Mouse (Mus musculus): ENCODE data around the gene Padi1.
A peak's percentile ranks its signal among the peaks of the same experiment; 100 is the strongest.

Padi1 gene

GRCm38 (mm10) chr4:140815496-140815895 lies 30.1 kb downstream of the Padi1 start:
- no peak for DNase-seq

GRCm38 (mm10) chr4:140814241-140815225 lies 31.0 kb downstream of the Padi1 start:
- DNase-seq: peak; percentile 21 to 34

GRCm38 (mm10) chr4:140813358-140814185 lies 32.0 kb downstream of the Padi1 start:
- no peak for DNase-seq

GRCm38 (mm10) chr4:140812609-140813008 lies 33.0 kb downstream of the Padi1 start:
- peak; percentile 69 to 81 for DNase-seq

- no peak for DNase-seq
Observed at GRCm38 (mm10) chr4:140812191-140812590, 33.4 kb downstream of the Padi1 start.

- DNase-seq: no peak
Observed at GRCm38 (mm10) chr4:140810458-140811260, 34.9 kb downstream of the Padi1 start, which contains the start of gene Padi3. Gene Padi3 (minus strand): TSS chr4:140810648.

- no peak for DNase-seq
Observed at GRCm38 (mm10) chr4:140809118-140809517, 36.5 kb downstream of the Padi1 start.

- DNase-seq: no peak
Observed at GRCm38 (mm10) chr4:140804601-140805000, 41.0 kb downstream of the Padi1 start.

GRCm38 (mm10) chr4:140801364-140801763 lies 44.2 kb downstream of the Padi1 start:
- DNase-seq: no peak

GRCm38 (mm10) chr4:140796786-140797185 lies 48.8 kb downstream of the Padi1 start:
- DNase-seq: no peak

- DNase-seq: no peak
Observed at GRCm38 (mm10) chr4:140794678-140795077, 50.9 kb downstream of the Padi1 start.

- DNase-seq: no peak
Observed at GRCm38 (mm10) chr4:140793795-140794194, 51.8 kb downstream of the Padi1 start.

- no peak for DNase-seq
Observed at GRCm38 (mm10) chr4:140792584-140792983, 53.0 kb downstream of the Padi1 start.

- no peak for DNase-seq
Observed at GRCm38 (mm10) chr4:140791071-140791470, 54.5 kb downstream of the Padi1 start.

GRCm38 (mm10) chr4:140789983-140790382 lies 55.6 kb downstream of the Padi1 start:
- no peak for DNase-seq

GRCm38 (mm10) chr4:140788983-140789382 lies 56.6 kb downstream of the Padi1 start:
- DNase-seq: peak; percentile 85 to 90

- DNase-seq: no peak
Observed at GRCm38 (mm10) chr4:140788264-140788663, 57.3 kb downstream of the Padi1 start.

- DNase-seq: no peak
Observed at GRCm38 (mm10) chr4:140787414-140787813, 58.2 kb downstream of the Padi1 start.

- no peak for DNase-seq
Observed at GRCm38 (mm10) chr4:140785217-140785616, 60.4 kb downstream of the Padi1 start.

GRCm38 (mm10) chr4:140784292-140784945 lies 61.2 kb downstream of the Padi1 start:
- no peak for DNase-seq

GRCm38 (mm10) chr4:140782821-140783220 lies 62.8 kb downstream of the Padi1 start:
- no peak for DNase-seq

- DNase-seq: no peak
Observed at GRCm38 (mm10) chr4:140780507-140780906, 65.1 kb downstream of the Padi1 start.
